Mouse (Mus musculus): ENCODE results near the gene Dolk.

Dolk gene

DNA sequence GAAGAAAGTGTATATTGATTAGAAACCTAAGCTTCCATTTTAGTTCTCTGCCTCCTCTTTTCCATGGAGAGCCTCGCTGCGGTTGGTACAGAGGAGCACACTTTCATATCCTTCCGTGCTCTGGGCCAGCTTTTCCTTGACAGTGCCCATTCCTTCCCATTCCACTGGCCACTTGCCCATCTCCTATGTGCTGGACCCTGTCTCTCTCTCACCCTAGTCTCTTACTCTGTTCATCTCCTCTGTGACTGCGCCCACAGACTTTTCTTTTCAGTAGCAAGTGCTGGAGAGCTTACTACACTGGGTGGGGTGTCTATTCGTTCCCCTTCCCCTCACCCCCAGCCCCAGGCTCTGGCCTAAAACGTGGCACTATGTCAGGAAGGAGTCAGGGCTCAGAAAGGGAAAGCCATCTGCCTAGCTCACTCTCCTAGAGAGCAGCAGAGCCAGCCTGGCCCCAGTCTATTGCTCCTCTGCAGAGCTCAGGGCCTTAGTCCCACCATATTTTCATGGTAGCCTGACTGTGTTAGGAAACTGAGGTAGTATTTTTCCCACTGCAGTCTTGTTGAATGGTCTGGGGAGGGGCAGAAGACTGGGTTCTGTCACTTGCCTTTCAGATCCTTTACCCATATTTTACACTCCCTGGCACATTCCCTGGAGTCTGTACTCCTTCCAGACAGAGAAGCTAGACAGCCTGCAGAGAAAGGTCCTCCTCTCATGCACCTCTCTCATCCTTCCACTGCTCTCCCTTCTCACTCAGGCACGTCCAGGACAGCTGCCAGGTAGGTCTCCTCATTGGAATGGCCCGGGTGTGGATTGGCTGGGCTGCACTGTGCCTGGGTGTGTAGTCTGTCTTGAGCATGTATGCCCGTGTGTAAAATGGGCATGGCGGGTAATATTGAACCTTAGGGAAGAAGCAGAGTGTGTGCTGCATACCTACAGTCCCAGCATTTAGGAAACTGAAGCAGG, 35.7 kb downstream of the Dolk start:
- no peak for DNase-seq (ENCODE audit: low read depth, low spot score)

DNA sequence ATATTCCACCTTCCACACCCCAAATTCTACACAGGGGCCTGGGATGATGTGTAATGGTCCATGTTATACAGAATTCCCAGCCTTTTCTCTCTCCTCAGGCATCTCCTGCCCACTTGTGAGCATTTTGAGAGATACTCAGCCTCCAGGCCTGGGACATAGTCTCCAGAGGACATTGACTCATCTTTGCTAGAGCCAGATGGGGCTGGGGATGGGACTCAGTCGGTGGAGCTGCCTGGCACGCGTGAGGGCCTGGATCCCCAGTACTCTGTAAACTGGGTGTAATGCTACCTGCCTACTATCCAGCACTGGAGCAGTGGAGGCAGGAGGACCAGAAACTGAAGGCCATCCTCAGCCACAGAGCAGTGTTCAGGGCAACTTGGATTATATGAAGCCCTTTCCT, 37.0 kb downstream of the Dolk start:
- DNase-seq (ENCODE audit: low read depth, low spot score), result no peak

DNA sequence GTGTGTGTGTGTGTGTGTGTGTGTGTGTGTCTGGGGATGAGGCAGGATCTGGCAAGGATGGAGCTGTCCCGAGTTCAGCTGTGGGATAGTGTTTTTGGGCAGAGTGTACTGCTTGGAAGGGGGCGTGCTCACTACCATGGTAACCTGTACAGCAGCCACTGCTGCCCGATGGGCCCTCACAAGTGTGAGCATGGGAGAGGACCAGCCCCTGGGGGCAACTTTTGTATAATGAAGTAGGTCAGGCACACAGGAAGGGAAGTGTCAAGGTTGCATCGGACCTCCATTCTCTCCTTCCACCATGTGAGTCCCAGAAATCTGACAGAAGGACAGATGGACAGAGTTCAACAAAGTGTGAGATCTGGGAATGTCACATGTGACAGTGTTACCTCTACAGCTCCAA, 38.5 kb downstream of the Dolk start:
- no peak for DNase-seq (ENCODE audit: low read depth, low spot score)

DNA sequence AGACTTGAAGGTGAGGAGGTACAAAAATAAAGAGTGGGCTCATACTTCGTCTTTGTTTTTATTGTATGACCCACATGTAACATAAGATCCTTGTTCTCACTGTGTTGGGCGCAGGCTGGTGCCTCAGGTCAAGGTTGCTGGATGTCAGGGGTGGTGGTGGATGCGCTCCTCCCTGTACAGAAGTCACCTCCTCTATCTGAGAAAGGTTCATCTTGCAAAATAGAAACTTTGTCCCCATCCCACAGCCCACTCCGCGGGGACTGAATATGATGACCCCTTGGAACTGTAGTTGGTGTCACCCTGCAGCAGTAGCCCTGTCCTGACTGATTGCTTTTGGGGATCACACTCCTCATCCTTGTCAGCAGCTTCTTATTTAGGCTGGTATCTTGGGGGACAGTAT, 39.1 kb downstream of the Dolk start:
- no peak for DNase-seq (ENCODE audit: low read depth, low spot score)

DNA sequence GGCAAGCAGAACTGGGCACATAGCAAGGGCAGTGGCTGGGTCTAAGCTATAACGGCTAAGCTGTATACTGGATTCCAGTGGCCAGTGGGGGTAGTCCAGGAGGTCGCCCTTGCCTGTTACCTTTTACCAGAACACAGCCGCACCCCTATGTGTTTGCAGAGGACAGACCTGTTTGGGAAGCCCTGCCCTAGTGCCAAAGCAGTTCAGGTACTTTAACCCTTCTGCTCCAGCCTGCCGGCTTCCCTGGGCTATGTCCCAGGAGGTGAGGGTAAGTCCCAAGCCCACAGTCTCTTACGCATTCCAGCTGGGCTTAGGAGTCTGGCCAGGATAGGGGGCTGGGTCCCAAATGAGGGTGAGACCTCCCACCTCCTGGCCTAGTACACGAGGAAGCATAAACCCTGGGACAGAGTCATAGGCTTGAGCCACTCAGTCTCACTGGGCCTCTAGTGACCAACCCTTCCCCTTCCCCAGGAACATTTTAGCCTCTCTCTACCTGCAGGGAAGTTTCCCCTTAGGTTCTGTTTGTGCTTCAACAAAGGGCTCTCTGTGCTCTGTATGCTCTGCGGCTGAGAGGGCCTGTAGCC, 41.4 kb downstream of the Dolk start:
- DNase-seq (ENCODE audit: low read depth, low spot score), result no peak

DNA sequence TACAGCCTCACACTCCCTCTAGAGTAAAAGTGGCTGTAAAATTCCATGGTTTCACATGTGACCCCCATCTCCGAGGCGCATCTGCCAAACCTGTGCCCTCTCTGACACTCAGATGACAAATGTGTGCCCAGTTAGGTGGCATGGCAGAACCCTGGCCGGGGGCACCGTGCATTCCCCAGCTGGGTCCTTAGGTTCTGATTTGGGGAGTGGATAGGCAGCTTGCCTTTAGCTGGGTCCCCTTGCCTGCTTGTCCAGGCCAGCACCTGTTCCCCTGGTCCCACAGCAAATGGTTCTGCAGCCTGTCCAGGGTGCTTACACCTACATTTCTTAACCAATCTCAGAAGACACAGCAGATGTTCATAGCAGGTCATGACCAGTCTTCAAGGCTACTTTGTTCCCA, 42.7 kb downstream of the Dolk start:
- no peak for DNase-seq (ENCODE audit: low read depth, low spot score)

DNA sequence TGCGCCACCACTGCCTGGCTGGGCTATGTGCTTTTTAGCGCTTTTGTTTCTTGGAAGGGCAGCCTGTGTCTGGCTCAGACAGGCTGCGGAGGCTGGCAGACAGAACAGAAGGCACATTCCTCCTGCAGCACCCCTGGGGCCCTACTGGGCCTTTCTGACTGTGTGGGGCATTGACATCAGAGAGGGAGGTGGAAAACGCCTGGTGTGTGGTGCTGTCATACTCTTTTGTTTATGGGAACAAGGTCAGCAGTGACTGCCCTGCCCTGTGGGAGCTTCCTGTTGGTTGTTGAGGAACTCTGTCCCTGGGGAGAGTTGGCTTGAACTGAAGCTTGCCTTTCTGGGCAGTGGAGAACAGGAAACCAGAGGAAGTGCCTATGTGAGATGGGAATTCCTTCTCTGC, 43.6 kb downstream of the Dolk start:
- DNase-seq (ENCODE audit: low read depth, low spot score), result no peak

DNA sequence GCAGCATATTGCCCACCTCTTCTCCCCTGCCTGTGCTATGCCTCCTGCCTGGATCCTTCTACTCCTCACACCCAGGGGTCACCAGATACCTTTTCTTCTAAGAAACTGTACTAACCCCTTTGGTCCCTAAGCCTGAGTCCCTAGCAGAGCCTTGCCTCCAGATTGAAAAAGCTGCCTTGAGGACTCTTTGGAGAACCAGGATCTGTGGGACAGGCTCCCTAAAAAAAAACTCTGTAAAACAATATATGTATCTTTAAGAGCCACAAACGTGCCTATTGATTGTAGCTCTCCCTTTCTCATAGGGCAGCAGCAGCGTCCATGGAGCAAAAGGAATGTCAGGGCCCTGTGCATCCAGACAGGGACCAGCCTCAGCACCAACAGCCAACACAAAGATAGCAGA, 45.9 kb downstream of the Dolk start, which contains the start of gene Gm28035:
Gene Gm28035 (plus strand): TSS at position 301 of the 400 bp plus-strand sequence.
- DNase-seq (ENCODE audit: low read depth, low spot score), result no peak

DNA sequence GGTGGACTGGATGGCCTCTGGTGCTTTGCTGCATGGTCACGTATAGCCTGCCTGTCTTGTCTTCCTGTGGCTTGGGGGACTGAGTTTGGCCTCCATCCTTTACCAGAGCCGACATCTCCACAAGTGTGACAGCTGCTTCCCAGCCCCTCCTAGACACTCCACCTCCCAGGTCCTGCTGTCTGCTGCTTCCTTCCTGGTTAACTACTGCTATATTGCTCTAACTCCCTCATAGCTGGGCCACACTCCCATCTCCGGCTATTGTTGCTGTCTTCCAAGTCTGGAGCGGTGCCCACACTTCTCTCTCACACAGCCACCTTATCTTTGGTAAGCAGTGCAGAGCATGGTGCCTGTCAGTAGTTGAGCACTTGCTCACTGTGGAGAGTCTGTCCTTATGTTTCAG, 46.4 kb downstream of the Dolk start:
- DNase-seq (ENCODE audit: low read depth, low spot score), result no peak

DNA sequence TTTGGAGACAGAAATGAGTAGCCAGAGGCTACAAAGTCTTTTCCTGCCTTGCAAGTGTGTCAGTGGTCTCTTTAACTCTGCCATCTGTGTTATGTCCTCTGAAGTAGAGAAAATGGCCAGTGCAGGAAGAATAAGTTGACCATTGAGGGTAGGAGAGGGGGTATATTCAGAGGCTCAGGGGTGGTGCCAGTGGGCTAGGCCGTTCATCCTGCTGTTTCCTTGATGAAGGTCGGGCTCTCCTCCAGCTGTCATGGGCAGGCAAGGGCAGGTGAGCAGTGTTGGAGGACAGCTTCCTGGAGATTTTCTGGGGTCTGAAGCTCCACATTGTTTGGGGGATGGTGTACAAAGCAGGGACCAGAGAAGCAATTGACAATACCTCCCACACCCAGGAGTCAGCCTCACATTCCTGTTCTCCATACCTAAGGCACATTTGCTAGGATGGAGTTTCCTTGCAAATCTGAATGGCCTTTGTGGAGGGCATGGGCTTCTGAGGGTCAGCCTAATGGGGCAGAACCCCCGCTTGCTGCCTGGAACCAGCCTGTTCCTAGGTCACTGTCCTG, 47.1 kb downstream of the Dolk start:
- DNase-seq (ENCODE audit: low read depth, low spot score), result no peak

DNA sequence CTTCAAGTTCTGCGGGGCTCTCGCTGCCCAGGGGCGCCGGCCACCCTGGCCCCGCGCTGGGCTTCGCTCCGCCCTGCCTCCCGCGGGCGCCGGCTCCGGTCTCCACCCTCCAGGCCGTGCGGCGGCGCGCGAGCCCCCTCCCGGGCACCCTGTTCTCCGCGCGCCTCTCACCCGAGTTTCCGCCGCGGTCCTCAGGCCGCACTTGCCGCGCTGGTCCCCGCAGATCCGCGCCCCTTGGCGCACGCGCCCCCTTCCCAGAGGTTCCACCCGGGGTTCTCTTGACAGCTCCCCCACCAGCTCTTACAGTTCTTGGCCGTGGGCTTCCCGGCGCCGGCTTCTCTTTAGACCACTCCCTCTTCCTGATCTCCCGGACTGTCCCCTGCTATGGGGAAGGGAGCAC, 48.3 kb downstream of the Dolk start:
- no peak for DNase-seq (ENCODE audit: low read depth, low spot score)

DNA sequence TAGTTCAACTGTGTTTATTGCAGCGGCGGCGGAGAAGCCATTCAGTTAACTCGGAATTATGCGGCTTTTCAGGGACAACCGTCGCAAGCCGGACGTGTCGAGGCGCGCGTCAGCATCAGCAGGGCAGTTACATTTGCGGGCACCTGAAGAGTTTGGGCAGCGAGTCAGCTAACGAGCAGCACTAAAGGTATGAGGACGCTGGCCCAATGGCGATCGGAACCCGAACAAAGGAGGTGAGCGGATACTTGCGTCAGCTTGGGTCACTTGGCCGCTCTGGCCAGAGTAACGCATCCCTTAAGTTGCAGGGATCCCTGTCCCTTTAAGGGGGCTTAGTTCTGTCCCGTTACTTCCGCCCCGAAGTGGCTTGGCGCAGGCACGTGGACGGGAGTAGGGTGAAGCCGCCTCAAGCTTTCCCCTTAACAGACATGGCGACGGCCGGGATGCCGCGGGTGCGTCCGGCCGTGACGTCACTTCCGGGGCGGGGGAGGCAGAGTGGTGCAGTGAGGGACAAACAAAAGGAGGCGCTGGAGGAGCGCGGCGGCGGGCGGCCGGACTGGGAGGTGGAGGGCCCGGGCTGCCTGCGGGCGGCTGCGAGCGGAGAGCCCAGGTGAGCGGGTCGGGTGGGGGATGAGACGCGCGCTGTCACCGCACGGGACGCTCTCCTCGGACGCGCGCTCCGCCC, 48.8 kb downstream of the Dolk start, which contains the start of gene Lrrc8a:
Gene Lrrc8a (plus strand): TSS at position 517 of the 682 bp plus-strand sequence.
- DNase-seq (ENCODE audit: low read depth, low spot score), result peak; percentile 99

DNA sequence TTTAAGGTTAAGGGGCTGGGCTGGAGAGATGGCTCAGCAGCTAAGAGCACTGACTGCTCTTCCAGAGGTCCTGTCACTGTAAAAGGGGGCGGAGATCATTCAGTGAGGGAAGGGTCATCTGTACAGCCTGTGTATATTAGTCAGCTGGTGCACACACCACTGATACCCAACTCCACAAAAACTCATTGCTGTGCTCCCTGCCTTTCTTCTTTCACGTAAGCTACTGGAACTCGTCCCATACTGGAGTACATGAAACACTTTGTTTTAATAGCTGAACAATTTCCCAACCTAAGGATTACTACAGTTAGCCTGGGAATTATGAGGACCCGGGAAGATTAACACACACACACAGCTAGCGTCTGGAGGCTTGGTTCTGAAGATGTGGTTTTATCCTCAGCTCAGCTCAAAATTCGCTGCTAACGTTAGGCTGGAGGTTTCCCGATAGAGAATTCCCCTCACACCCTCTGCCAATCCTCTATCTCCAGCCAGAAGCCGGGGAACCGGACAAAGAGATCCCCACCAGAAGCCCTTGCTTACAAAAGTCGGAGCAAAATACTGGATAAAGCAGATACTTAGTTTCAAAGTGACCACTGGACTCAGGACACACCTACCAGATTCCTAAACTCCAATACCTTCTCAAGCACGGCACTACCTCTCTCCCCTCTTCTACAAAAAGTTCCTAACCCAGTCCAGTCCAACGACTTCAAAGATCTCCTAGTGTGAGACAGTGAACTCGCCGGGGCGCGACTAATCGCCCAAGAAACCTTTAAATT, 49.5 kb downstream of the Dolk start:
- DNase-seq (ENCODE audit: low read depth, low spot score), result no peak

DNA sequence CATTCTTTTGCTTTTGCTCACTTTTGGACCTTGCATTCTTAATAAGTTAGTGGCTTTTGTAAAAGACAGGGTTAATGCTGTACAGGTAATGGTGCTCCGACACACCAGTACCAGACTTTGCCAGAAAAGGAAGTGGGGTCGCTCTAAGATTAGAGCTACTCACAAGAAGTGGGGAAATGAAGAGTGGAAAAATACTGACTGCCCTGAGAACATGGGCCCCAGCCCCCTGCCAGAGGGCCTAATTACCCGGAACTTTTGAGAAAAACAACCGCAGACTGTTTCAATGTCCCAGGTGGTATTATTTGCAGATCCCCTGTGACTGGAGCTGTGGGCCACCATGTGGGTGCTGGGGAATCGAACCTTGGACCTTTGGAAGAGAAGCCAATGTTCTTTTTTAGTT, 50.5 kb downstream of the Dolk start:
- DNase-seq (ENCODE audit: low read depth, low spot score), result no peak
